Mouse (Mus musculus) embryonic facial prominence, embryonic 11.5 days (tissue): ENCODE data around the gene Nck2. TPM values are rescaled to one million over a fixed set of nuclear protein-coding genes. Genes with fewer than 3 reads are reported as not detected.

Experiments used
- ATAC-seq: fragments of 200-750 bp; cut with Nextera tagmentation; replicated peaks from 2 replicates; pipeline ENCODE4 v1.8.0; 2017; ENCODE audit warnings: low read depth; ENCODE audit not compliant: insufficient number of reproducible peaks, low FRiP score, low TSS enrichment
- DNase-seq: peaks from one replicate; pipeline ENCODE4 v3.0.0-alpha.2; 2015; ENCODE audit warnings: low spot score
- H3K27ac ChIP-seq: fragments of 300-500 bp; sonication (generic); replicated peaks from 2 replicates; pipeline ENCODE4 v1.5.1; 2014; ENCODE audit warnings: mild to moderate bottlenecking, low read depth, low read length, control low read depth
- H3K27me3 ChIP-seq: fragments of 300-500 bp; sonication (generic); 2 replicates; pipeline ENCODE4 v1.6.1; 2014; ENCODE audit warnings: mild to moderate bottlenecking, low read length, moderate library complexity, mixed read lengths; ENCODE audit not compliant: control insufficient read depth, insufficient read depth
- H3K36me3 ChIP-seq: fragments of 300-500 bp; sonication (generic); replicated peaks from 2 replicates; pipeline ENCODE4 v1.6.1; 2014; ENCODE audit warnings: low read depth, mild to moderate bottlenecking, low read length, moderate library complexity, mixed read lengths; ENCODE audit not compliant: control insufficient read depth, insufficient read depth
- H3K4me1 ChIP-seq: fragments of 300-500 bp; sonication (generic); 2 replicates; pipeline ENCODE4 v1.6.1; 2014; ENCODE audit warnings: low read length, mixed read lengths; ENCODE audit not compliant: control insufficient read depth, insufficient read depth
- H3K4me2 ChIP-seq: fragments of 300-500 bp; sonication (generic); 2 replicates; pipeline ENCODE4 v1.6.1; 2014; ENCODE audit warnings: low read depth, mild to moderate bottlenecking, control low read depth, low read length, moderate library complexity
- H3K4me3 ChIP-seq: fragments of 300-500 bp; sonication (generic); 2 replicates; pipeline ENCODE4 v1.5.1; 2014; ENCODE audit warnings: low read depth, low read length, control low read depth
- H3K9ac ChIP-seq: fragments of 300-500 bp; sonication (generic); replicated peaks from 2 replicates; pipeline ENCODE4 v1.6.1; 2014; ENCODE audit warnings: mild to moderate bottlenecking, control low read depth, low read length
- H3K9me3 ChIP-seq: fragments of 300-500 bp; sonication (generic); replicated peaks from 2 replicates; pipeline ENCODE4 v1.6.1; 2016; ENCODE audit warnings: mild to moderate bottlenecking, low read length, inconsistent platforms, mixed read lengths; ENCODE audit not compliant: control insufficient read depth
- WGBS: fragments of 180-500 bp; shearing (Covaris S2); extraction: QIAGEN DNeasy Blood & Tissue Kit; methylation state at CpG from one replicate; pipeline ENCODE4 v1.1.7; 2014; 5-methylcytosine and 5-hydroxymethylcytosine counted together
- polyA plus RNA-seq: library from polyadenylated mRNA; unstranded; fragments of >200 nt; fragmentation: Nextera tagmentation; extraction: Ambion mirVana; gene quantifications from 2 replicates; pipeline ENCODE4 v1.2.1, GENCODE M21; 2014

Nck2 gene
- polyA plus RNA-seq, 1 experiment from 2014 or later: 40.8 TPM

DNA sequence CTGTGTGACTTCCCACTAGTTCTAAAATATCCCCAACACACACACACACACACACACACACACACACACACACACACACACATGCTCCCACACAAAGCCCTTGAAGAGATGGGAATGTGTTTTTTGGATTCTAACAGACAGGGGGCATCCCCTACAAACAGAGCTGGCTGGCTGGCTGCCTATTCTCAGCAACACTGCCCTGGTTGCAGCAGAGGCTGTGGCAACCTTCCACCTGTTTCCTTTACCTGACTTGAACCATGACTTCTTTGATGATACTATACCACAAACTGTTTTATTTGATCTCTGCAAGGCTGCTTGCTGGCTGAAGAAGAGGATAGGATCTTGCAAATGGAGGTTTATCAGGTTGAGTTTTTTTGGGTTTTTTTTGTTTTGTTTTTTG is 41.0 kb upstream of the Nck2 start:
- no peaks in the 10 kb centered on the region for H3K4me1 ChIP-seq
- H3K9ac ChIP-seq: no peak overlapping the region
- no peak overlapping the region for H3K4me3 ChIP-seq
- no peak overlapping the region for H3K4me2 ChIP-seq
- H3K27ac ChIP-seq: no peak overlapping the region
- ATAC-seq (no peak), DNase-seq (no peak)
- no peaks in the 10 kb centered on the region for H3K36me3 ChIP-seq
- no peaks in the 10 kb centered on the region for H3K27me3 ChIP-seq
- no peaks in the 10 kb centered on the region for H3K9me3 ChIP-seq

DNA sequence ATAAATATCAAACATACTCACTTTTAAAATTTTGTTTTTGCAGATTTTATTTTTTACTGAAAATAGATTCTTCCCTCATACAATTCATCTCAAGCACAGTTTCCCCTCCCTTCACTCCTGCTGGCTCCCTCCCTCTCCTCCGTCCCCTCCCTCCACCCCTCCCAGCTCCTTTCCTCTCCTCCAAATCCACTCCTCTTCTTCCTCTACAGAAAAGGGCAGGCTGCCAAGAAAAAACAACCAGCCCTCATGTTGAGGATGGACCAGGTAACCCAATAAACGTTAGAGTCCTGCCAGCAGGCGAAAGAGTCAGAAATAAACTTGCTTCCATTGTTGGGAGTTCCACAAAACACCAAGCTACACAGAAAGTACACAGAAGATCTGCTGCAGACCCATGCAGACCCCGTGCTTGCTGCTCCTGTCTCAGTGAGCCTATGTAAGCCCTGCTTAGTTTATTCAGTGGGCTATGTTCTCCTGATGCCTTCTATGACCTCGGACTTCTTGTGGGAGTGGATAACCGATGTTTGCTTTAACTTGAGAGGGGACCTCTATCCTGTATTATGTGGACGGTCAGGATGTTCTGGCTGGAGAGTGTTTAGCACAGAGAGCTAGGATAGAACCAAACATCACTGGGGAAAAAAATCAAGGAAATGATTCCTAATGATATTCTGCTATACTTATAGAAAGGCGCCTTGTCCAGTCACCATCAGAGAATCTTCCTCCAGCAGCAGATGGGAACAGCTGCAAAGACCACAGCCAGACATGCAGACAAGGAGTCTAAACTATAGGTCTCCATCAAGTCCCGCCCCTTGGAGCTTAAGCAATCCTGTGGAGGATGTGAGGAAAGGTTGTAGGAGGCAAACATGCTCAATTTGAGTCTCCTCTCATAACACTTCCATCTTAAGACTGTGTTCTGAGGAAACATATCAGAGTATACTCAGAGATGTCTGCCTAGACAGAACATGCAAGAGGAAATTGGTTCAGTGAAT is 39.4 kb upstream of the Nck2 start:
- H3K27me3 ChIP-seq: no peaks in the 10 kb centered on the region
- no peaks in the 10 kb centered on the region for H3K36me3 ChIP-seq
- H3K27ac ChIP-seq: no peak overlapping the region
- no peak overlapping the region for H3K4me2 ChIP-seq
- H3K9me3 ChIP-seq: no peaks in the 10 kb centered on the region
- no peaks in the 10 kb centered on the region for H3K4me1 ChIP-seq
- DNase-seq (no peak), ATAC-seq (no peak)
- no peak overlapping the region for H3K9ac ChIP-seq
- 66% methylated on average over 9 of the region's 9 CpGs for WGBS
- no peak overlapping the region for H3K4me3 ChIP-seq

DNA sequence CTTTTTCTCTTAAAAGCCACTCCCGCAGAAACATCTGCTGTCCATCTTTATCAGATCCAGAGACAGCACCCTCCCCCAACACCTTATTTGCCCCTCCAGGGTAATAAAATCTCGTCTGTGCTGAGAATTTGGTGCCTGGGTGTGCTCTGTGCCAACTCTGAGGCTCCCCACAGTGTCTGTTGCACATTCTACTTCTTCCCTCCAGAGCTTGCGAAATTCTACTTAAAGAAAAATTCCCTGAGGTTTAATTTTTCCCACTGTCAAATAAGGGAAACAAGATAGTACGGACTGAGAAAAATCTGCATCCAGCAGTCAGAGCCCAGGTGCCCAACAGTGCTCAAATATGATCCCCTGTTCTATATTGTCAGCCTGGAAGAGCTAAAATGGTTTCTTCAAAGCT is 35.4 kb upstream of the Nck2 start:
- no peaks in the 10 kb centered on the region for H3K4me1 ChIP-seq
- no peak overlapping the region for H3K27ac ChIP-seq
- H3K36me3 ChIP-seq: no peaks in the 10 kb centered on the region
- WGBS: 64% methylated on average over 4 of the region's 4 CpGs
- H3K27me3 ChIP-seq: no peaks in the 10 kb centered on the region
- no peak overlapping the region for H3K4me2 ChIP-seq
- H3K9me3 ChIP-seq: no peaks in the 10 kb centered on the region
- no peak overlapping the region for H3K9ac ChIP-seq
- no peak overlapping the region for H3K4me3 ChIP-seq
- ATAC-seq (no peak), DNase-seq (no peak)

DNA sequence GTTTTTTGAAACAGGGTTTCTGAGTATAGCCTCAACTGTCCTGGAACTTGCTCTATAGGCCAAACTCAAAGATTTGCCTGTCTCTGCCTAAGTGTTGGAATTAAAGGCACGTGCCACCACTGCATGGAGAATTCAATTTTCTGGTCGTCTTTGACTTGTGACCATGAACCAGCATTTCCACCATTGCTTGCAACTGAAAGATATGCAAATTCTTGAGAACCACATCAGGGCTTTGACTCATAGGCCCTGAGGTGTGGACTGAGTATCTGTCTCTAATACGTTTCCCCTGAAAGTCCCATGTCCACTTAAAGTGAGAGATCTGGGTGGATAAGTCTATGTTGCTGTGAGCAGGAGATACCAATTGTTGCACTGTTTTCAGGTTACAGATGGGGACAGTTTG is 31.6 kb upstream of the Nck2 start:
- H3K9ac ChIP-seq: no peak overlapping the region
- H3K27me3 ChIP-seq: no peaks in the 10 kb centered on the region
- H3K4me3 ChIP-seq: no peak overlapping the region
- no peak overlapping the region for H3K27ac ChIP-seq
- no peaks in the 10 kb centered on the region for H3K4me1 ChIP-seq
- H3K4me2 ChIP-seq: no peak overlapping the region
- H3K36me3 ChIP-seq: no peaks in the 10 kb centered on the region
- DNase-seq (no peak), ATAC-seq (no peak)
- H3K9me3 ChIP-seq: no peaks in the 10 kb centered on the region
- WGBS: 82% methylated on average over 3 of the region's 3 CpGs

DNA sequence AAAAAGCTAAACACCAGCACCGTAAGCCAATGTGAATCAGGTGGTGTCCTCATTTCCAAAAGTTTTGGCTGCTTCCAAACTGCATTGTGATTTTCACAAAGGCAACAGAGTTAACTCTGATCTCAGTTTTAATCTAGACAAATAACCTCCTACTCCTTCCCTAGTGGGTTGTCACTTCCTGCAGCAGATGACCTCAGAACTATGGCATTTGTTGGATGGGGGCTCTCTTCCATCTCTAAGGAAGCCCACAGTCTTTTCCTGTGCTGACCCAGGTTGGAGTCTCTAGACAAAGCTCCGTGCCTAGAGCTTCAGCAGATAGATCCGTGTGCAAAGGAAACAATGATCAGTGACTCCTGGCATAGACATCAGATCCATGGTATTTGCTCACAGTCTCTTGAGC is 31.1 kb upstream of the Nck2 start:
- H3K27me3 ChIP-seq: no peaks in the 10 kb centered on the region
- H3K27ac ChIP-seq: no peak overlapping the region
- no peak overlapping the region for H3K4me3 ChIP-seq
- H3K4me2 ChIP-seq: no peak overlapping the region
- H3K36me3 ChIP-seq: no peaks in the 10 kb centered on the region
- 73% methylated on average over 3 of the region's 3 CpGs for WGBS
- H3K9me3 ChIP-seq: no peaks in the 10 kb centered on the region
- H3K9ac ChIP-seq: no peak overlapping the region
- ATAC-seq (no peak), DNase-seq (no peak)
- no peaks in the 10 kb centered on the region for H3K4me1 ChIP-seq

DNA sequence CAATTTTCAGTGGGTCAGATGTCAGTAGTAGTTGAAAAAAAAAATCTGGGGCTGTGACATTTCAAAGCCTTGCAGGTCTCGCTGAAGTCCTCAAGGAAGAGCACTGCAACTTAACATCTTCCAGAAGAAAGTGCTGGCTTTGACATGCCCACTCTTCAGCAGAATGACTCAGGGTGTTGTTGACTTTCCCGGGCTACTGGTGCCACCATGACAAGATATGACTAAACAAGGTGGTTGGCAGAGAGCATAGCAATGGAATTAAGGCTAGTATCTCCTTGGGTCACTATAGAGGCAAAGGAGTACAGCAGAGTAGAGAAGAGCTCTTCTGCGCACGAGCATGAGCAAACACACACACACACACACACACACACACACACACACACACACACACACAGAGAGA is 30.6 kb upstream of the Nck2 start:
- DNase-seq: no peak
- no peak for ATAC-seq

DNA sequence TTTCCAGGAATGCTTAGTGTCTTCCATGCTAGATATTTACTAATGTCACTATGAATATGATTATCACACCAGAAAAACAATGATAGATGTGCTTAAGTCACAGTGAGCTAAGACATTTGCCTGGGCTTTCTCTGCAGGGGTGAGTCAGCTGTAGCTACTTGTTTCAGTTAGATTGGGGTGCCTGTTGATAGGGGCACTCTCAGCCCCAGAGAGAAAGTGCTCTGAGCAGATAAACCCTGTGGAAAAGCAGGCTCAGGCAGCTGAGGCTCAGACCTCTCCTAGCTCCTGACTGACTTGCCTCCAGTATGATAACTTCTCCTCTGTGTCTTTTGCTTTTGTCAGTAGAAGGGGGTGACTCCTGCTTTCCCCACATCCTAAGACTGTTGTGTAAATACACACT is 30.2 kb upstream of the Nck2 start:
- Histone ChIP-seq H3K4me2 (no peak overlapping the region), H3K27ac (no peak overlapping the region), H3K4me3 (no peak overlapping the region), H3K36me3 (no peaks in the 10 kb centered on the region), H3K4me1 (no peaks in the 10 kb centered on the region), H3K9ac (no peak overlapping the region), H3K9me3 (no peaks in the 10 kb centered on the region), H3K27me3 (no peaks in the 10 kb centered on the region)
- DNase-seq: no peak
- no peak for ATAC-seq

More for the DNA sequence above, 30.6 kb upstream of the Nck2 start:
- Histone ChIP-seq H3K4me2 (no peak overlapping the region), H3K9ac (no peak overlapping the region), H3K27ac (no peak overlapping the region), H3K4me3 (no peak overlapping the region), H3K4me1 (no peaks in the 10 kb centered on the region), H3K36me3 (no peaks in the 10 kb centered on the region), H3K27me3 (no peaks in the 10 kb centered on the region), H3K9me3 (no peaks in the 10 kb centered on the region)
- WGBS: 79% methylated on average over 4 of the region's 4 CpGs

DNA sequence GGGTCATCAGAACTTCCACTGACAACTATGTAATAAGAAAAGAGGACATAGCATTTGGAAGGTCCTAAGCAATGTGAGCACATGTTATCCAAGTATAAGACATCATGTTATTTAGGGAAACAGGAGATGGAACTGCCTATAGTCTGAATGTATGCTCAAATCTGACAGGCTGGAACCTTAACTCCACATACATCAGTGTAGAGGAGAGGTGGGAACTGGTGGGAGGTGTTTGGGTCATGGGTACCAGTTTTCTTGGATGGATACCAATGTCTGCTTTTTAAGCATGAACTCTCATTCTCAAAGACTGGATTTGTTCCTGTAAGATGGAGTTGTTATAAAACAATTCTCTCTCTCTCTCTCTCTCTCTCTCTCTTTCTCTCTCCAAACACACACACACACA is 29.4 kb upstream of the Nck2 start:
- H3K4me2 ChIP-seq: no peak overlapping the region
- ATAC-seq (no peak), DNase-seq (no peak)
- H3K27ac ChIP-seq: no peak overlapping the region
- H3K4me1 ChIP-seq: no peaks in the 10 kb centered on the region
- no peak overlapping the region for H3K9ac ChIP-seq
- no peak overlapping the region for H3K4me3 ChIP-seq
- H3K36me3 ChIP-seq: no peaks in the 10 kb centered on the region
- H3K27me3 ChIP-seq: no peaks in the 10 kb centered on the region
- H3K9me3 ChIP-seq: no peaks in the 10 kb centered on the region
